Mouse (Mus musculus): Measurements from ENCODE around the gene Jazf1. TPM values are rescaled to one million over a fixed set of nuclear protein-coding genes. Genes with fewer than 3 reads are reported as not detected.

Gene Jazf1
- total and polyA plus RNA-seq, 2 experiments from 2014 or later = 35.2 to 56.1 TPM

DNA sequence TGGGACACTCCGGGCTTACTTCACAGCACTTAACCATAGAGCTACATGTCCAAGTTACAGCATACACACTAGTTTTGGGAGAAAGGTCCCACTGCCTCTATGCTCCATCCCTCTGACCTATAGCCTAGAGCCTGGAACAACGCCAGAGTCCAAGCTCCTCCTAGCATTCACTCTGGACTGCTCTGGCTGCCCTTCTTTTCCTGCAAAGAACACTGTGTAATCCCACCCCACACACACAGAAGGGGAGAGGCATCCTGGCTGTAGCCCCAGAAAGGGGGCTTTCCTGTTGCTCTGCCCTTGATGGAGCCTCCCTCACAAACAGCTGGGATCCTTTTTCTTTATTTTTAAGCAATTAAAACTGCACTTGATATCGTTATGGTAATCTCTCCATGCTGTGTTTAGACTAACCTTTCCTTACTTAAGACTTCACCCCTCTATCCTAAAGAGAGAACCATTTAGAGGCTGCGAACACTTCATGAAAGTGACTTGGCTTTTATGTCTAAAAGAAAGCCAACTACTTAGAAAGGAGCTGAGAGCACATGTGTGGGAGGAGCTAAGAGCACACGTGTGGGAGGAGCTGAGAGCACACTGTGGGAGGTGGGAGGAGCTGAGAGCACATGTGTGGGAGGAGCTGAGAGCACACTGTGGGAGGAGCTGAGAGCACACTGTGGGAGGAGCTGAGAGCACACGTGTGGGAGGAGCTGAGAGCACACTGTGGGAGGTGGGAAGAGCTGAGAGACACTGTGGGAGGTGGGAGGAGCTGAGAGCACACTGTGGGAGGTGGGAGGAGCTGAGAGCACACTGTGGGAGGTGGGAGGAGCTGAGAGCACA lies 106.6 kb downstream of the Jazf1 start:
- ATAC-seq (no peak), DNase-seq (ENCODE audit: low spot score) (no peak)
- H3K9me3 ChIP-seq (ENCODE audit: low read length) = no peaks in the 10 kb centered on the region
- no peak overlapping the region for H3K9ac ChIP-seq (replicated peaks; ENCODE audit: low read length)
- H3K4me2 ChIP-seq (ENCODE audit: low read depth, low read length) = no peak overlapping the region
- no peaks in the 10 kb centered on the region for H3K27me3 ChIP-seq (ENCODE audit: insufficient read depth, low read length)
- no peak overlapping the region for H3K4me3 ChIP-seq (ENCODE audit: low read length)
- TF ChIP-seq CTCF (IDR thresholded peaks at IDR 0.05; ENCODE audit: low read depth) = no peak
- no peak overlapping the region for H3K27ac ChIP-seq
- no peaks in the 10 kb centered on the region for H3K36me3 ChIP-seq (ENCODE audit: insufficient read depth, low read length)
- H3K4me1 ChIP-seq (ENCODE audit: insufficient read depth, low read length) = peaks cover 16% of the 10 kb centered on the region; the same call in 1 of the 2 replicates
- 74% methylated on average over 6 of the region's 6 CpGs for WGBS

DNA sequence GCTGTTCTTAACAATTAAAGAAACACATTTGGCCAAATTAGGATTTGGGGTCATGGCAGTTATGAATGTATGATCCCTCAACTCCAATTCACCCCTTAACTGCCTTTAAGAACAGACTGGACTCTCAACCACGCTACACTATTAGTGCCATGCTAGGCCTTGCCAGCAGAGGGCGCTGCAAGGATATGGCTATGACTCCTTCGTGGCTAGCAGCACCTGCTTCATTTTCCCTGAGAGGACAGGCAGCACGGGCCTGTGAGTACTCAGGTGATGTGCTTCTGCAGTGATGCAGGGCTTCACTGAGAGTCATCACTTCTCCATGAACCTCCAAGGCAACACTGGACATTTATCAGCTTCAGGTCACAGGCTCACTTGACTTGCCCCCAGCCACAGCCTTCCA lies 110.7 kb downstream of the Jazf1 start:
- no peaks in the 10 kb centered on the region for H3K36me3 ChIP-seq (ENCODE audit: insufficient read depth, low read length)
- H3K27me3 ChIP-seq (ENCODE audit: insufficient read depth, low read length) = no peaks in the 10 kb centered on the region
- H3K9ac ChIP-seq (replicated peaks; ENCODE audit: low read length) = no peak overlapping the region
- no peak overlapping the region for H3K27ac ChIP-seq
- WGBS = 11% methylated on average over 4 of the region's 4 CpGs
- H3K4me3 ChIP-seq (ENCODE audit: low read length) = no peak overlapping the region
- DNase-seq (ENCODE audit: low spot score) = peak; percentile 80
- no peaks in the 10 kb centered on the region for H3K9me3 ChIP-seq (ENCODE audit: low read length)
- peaks cover 8% of the 10 kb centered on the region for H3K4me1 ChIP-seq (ENCODE audit: insufficient read depth, low read length)
- H3K4me2 ChIP-seq (ENCODE audit: low read depth, low read length) = no peak overlapping the region
- peak; percentile 94 for TF ChIP-seq CTCF (IDR thresholded peaks at IDR 0.05; ENCODE audit: low read depth)
- ATAC-seq = 0 out of 2 replicates have a peak, but pooled peaks have one; percentile 53

DNA sequence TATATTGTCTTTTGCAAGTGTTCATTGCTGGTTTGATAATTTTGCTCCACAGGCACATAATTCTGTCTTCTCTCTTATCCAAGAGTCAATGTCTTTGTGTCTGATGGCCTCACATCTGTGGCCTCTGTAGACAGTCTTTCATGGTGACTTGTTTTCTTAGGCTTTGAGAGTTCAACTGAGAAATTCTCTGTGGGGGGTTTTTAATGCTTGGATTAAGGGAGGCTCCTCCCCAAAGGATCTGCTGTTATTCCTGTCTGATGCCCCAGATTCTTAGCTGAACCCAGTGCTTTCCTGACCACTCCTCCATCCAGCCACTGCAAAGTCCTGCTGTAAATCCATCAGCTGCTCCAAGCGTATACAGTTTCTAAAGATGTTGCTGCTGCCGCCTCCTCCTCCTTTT lies 112.3 kb downstream of the Jazf1 start:
- Histone ChIP-seq H3K9ac (replicated peaks; ENCODE audit: low read length) (no peak overlapping the region), H3K4me3 (ENCODE audit: low read length) (no peak overlapping the region), H3K4me2 (ENCODE audit: low read depth, low read length) (no peak overlapping the region), H3K27me3 (ENCODE audit: insufficient read depth, low read length) (no peaks in the 10 kb centered on the region), H3K9me3 (ENCODE audit: low read length) (no peaks in the 10 kb centered on the region), H3K27ac (no peak overlapping the region), H3K4me1 (ENCODE audit: insufficient read depth, low read length) (peaks cover 12% of the 10 kb centered on the region), H3K36me3 (ENCODE audit: insufficient read depth, low read length) (no peaks in the 10 kb centered on the region)
- DNase-seq (ENCODE audit: low spot score) (no peak), ATAC-seq (no peak)
- no peak for TF ChIP-seq CTCF (IDR thresholded peaks at IDR 0.05; ENCODE audit: low read depth)
- WGBS = 82% methylated on average over 2 of the region's 2 CpGs

DNA sequence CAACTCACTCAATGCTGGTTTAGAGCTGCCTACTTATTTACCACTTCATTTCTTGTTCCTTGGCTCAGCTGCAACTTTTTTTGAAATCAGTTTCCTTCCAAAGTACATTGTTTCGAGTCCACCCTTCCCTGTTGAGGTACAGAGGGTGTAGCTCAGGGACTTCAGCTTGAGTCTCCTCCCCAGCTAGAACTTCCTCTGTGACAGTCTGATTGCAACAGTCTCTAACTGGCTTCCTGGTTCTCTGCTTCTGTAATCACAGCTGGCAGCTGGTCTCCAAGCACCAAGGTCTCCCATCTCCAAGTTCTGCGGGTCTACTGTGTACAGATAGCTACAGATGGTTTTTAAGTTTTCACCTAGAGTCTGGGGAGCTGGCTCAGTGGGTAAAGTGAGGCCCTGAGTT lies 113.1 kb downstream of the Jazf1 start:
- Histone ChIP-seq H3K4me1 (ENCODE audit: insufficient read depth, low read length) (peaks cover 12% of the 10 kb centered on the region), H3K9ac (replicated peaks; ENCODE audit: low read length) (no peak overlapping the region), H3K36me3 (ENCODE audit: insufficient read depth, low read length) (no peaks in the 10 kb centered on the region), H3K27ac (no peak overlapping the region), H3K4me2 (ENCODE audit: low read depth, low read length) (no peak overlapping the region), H3K9me3 (ENCODE audit: low read length) (no peaks in the 10 kb centered on the region), H3K4me3 (ENCODE audit: low read length) (no peak overlapping the region), H3K27me3 (ENCODE audit: insufficient read depth, low read length) (no peaks in the 10 kb centered on the region)
- DNase-seq (ENCODE audit: low spot score) (no peak), ATAC-seq (no peak)
- no peak for TF ChIP-seq CTCF (IDR thresholded peaks at IDR 0.05; ENCODE audit: low read depth)
- 88% methylated on average over 2 of the region's 2 CpGs for WGBS

DNA sequence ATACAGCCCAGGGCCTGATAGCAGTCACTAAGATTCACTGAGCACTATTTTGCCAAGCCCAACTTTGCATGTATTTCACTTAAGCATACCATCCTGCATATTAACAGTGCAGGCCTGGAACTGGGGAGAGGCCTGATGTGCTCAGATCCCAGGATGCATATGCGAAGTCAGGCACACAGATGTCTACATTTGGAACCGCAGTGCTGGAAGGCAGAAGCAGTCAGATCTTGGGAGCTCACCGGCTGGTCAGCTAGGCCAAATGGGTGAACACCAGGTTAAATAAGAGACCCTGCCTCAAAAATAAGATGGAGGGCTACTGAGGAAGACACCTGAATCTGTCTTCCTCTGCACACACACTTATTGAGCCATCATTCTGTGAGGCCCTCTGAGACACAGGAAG lies 113.6 kb downstream of the Jazf1 start:
- Histone ChIP-seq H3K27ac (no peak overlapping the region), H3K9me3 (ENCODE audit: low read length) (no peaks in the 10 kb centered on the region), H3K27me3 (ENCODE audit: insufficient read depth, low read length) (no peaks in the 10 kb centered on the region), H3K4me2 (ENCODE audit: low read depth, low read length) (no peak overlapping the region), H3K4me1 (ENCODE audit: insufficient read depth, low read length) (peaks cover 12% of the 10 kb centered on the region), H3K9ac (replicated peaks; ENCODE audit: low read length) (no peak overlapping the region), H3K4me3 (ENCODE audit: low read length) (no peak overlapping the region), H3K36me3 (ENCODE audit: insufficient read depth, low read length) (no peaks in the 10 kb centered on the region)
- TF ChIP-seq CTCF (IDR thresholded peaks at IDR 0.05; ENCODE audit: low read depth) = no peak
- WGBS = 87% methylated on average over 3 of the region's 3 CpGs
- ATAC-seq (no peak), DNase-seq (ENCODE audit: low spot score) (no peak)

DNA sequence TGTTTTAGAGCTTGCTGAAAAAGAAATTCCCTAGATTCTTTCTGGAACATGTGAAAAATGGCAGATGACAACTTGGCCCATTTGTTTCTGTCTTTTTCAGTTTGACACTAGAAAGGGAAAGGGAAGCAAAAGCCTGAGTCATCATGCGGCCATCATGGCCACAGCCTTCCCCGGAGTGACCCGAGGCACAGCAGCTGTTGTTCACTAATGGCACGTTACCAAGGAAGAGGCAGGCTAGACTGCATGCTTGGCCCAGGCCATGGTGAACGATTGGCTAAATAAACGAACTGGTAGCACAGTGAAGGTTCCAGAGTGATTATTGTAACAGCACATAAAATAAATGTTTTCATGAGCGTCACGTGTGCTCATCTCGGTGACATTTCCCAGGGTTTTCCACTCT lies 114.0 kb downstream of the Jazf1 start:
- ATAC-seq = no peak
- Histone ChIP-seq H3K9me3 (ENCODE audit: low read length) (no peaks in the 10 kb centered on the region), H3K36me3 (ENCODE audit: insufficient read depth, low read length) (no peaks in the 10 kb centered on the region), H3K27ac (no peak overlapping the region), H3K4me1 (ENCODE audit: insufficient read depth, low read length) (peaks cover 12% of the 10 kb centered on the region), H3K9ac (replicated peaks; ENCODE audit: low read length) (no peak overlapping the region), H3K4me3 (ENCODE audit: low read length) (no peak overlapping the region), H3K4me2 (ENCODE audit: low read depth, low read length) (no peak overlapping the region), H3K27me3 (ENCODE audit: insufficient read depth, low read length) (no peaks in the 10 kb centered on the region)
- DNase-seq (ENCODE audit: low spot score) = peak; percentile 48
- no peak for TF ChIP-seq CTCF (IDR thresholded peaks at IDR 0.05; ENCODE audit: low read depth)
- WGBS = 57% methylated on average over 9 of the region's 9 CpGs

DNA sequence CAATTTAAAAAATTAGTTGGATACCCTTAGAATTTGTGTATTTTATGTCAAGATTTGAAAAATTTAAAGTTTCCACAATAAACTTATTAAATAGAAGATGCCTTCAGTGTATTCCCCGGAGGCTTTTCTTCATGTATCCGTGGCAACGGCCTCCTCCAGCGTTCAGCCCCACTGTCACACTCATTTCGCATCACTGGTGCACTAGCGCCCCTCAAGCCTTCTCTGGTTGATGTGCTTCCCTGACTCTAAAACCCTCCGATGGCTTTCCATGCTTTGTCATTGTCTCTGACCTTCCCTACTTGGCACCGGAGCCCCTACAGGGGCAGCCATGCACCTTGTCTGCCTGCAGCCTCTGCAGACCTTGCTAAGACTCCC lies 115.9 kb downstream of the Jazf1 start:
- H3K27ac ChIP-seq = no peak overlapping the region
- peak; percentile 67 for DNase-seq (ENCODE audit: low spot score)
- no peaks in the 10 kb centered on the region for H3K27me3 ChIP-seq (ENCODE audit: insufficient read depth, low read length)
- no peaks in the 10 kb centered on the region for H3K36me3 ChIP-seq (ENCODE audit: insufficient read depth, low read length)
- WGBS = 24% methylated on average over 8 of the region's 8 CpGs
- peak; percentile 66; the same call in 1 of the 2 replicates for ATAC-seq
- H3K9ac ChIP-seq (replicated peaks; ENCODE audit: low read length) = no peak overlapping the region
- H3K4me3 ChIP-seq (ENCODE audit: low read length) = no peak overlapping the region
- TF ChIP-seq CTCF (IDR thresholded peaks at IDR 0.05; ENCODE audit: low read depth) = peak; percentile 47
- H3K9me3 ChIP-seq (ENCODE audit: low read length) = no peaks in the 10 kb centered on the region
- no peak overlapping the region for H3K4me2 ChIP-seq (ENCODE audit: low read depth, low read length)
- peaks cover 12% of the 10 kb centered on the region for H3K4me1 ChIP-seq (ENCODE audit: insufficient read depth, low read length)
